Mouse (Mus musculus): ENCODE data around the gene Lhpp. TPM values are rescaled to one million over a fixed set of nuclear protein-coding genes. Genes with fewer than 3 reads are reported as not detected.
A peak's percentile ranks its signal among the peaks of the same experiment; 100 is the strongest.

Lhpp gene
- polyA plus RNA-seq, 1 experiment from 2014 or later, result 26.1 TPM

- no peak overlapping the region for H3K9ac ChIP-seq
- no peak for ATAC-seq (ENCODE audit: low FRiP score, low read depth)
- H3K36me3 ChIP-seq, result no peaks in the 10 kb centered on the region
- H3K27ac ChIP-seq, result no peak overlapping the region
- H3K4me2 ChIP-seq (replicated peaks), result no peak overlapping the region
- no peaks in the 10 kb centered on the region for H3K27me3 ChIP-seq (replicated peaks)
- no peak overlapping the region for H3K4me3 ChIP-seq
- 86% methylated on average over 2 of the region's 2 CpGs for WGBS
- 0 out of 2 replicates have a peak, but pooled peaks cover 6% of the 10 kb centered on the region for H3K4me1 ChIP-seq
- H3K9me3 ChIP-seq, result no peaks in the 10 kb centered on the region
Observed at GRCm38 (mm10) chr7:132675922-132676321, 65.5 kb downstream of the Lhpp start.

GRCm38 (mm10) chr7:132679117-132679516 lies 68.7 kb downstream of the Lhpp start:
- ATAC-seq (ENCODE audit: low FRiP score, low read depth), result no peak
- Histone ChIP-seq H3K4me1 (0 out of 2 replicates have a peak, but pooled peaks cover under 1% of the 10 kb centered on the region), H3K27ac (no peak overlapping the region), H3K4me2 (replicated peaks) (no peak overlapping the region), H3K9me3 (no peaks in the 10 kb centered on the region), H3K36me3 (no peaks in the 10 kb centered on the region), H3K4me3 (no peak overlapping the region), H3K27me3 (replicated peaks) (no peaks in the 10 kb centered on the region), H3K9ac (no peak overlapping the region)
- WGBS, result 75% methylated on average over 4 of the region's 4 CpGs

- H3K4me3 ChIP-seq, result no peak overlapping the region
- H3K4me2 ChIP-seq (replicated peaks), result no peak overlapping the region
- no peak overlapping the region for H3K9ac ChIP-seq
- no peaks in the 10 kb centered on the region for H3K9me3 ChIP-seq
- whole genome bisulfite sequencing, result 86% methylated on average over 6 of the region's 6 CpGs
- no peaks in the 10 kb centered on the region for H3K4me1 ChIP-seq
- no peak overlapping the region for H3K27ac ChIP-seq
- no peaks in the 10 kb centered on the region for H3K27me3 ChIP-seq (replicated peaks)
- no peaks in the 10 kb centered on the region for H3K36me3 ChIP-seq
- ATAC-seq (ENCODE audit: low FRiP score, low read depth), result no peak
Observed at GRCm38 (mm10) chr7:132679549-132679948, 69.1 kb downstream of the Lhpp start.

GRCm38 (mm10) chr7:132681296-132681695 lies 70.9 kb downstream of the Lhpp start:
- Histone ChIP-seq H3K27me3 (replicated peaks) (no peaks in the 10 kb centered on the region), H3K9me3 (no peaks in the 10 kb centered on the region), H3K4me2 (replicated peaks) (no peak overlapping the region), H3K4me3 (no peak overlapping the region), H3K4me1 (no peaks in the 10 kb centered on the region), H3K9ac (no peak overlapping the region), H3K27ac (no peak overlapping the region), H3K36me3 (no peaks in the 10 kb centered on the region)
- 93% methylated on average over 11 of the region's 11 CpGs for WGBS
- ATAC-seq (ENCODE audit: low FRiP score, low read depth), result no peak

- no peak for ATAC-seq (ENCODE audit: low FRiP score, low read depth)
- Histone ChIP-seq H3K4me1 (no peaks in the 10 kb centered on the region), H3K36me3 (no peaks in the 10 kb centered on the region), H3K27ac (no peak overlapping the region), H3K27me3 (replicated peaks) (no peaks in the 10 kb centered on the region), H3K4me3 (no peak overlapping the region), H3K4me2 (replicated peaks) (no peak overlapping the region), H3K9ac (0 out of 2 replicates have a peak overlapping the region, but pooled peaks have one; percentile 21), H3K9me3 (no peaks in the 10 kb centered on the region)
- 88% methylated on average over 1 of the region's 1 CpGs for WGBS
Observed at GRCm38 (mm10) chr7:132681831-132682230, 71.4 kb downstream of the Lhpp start.

GRCm38 (mm10) chr7:132682336-132682735 lies 71.9 kb downstream of the Lhpp start:
- no peaks in the 10 kb centered on the region for H3K36me3 ChIP-seq
- H3K4me1 ChIP-seq, result no peaks in the 10 kb centered on the region
- no peak for ATAC-seq (ENCODE audit: low FRiP score, low read depth)
- WGBS, result 92% methylated on average over 3 of the region's 3 CpGs
- no peaks in the 10 kb centered on the region for H3K9me3 ChIP-seq
- H3K4me3 ChIP-seq, result no peak overlapping the region
- H3K9ac ChIP-seq, result no peak overlapping the region
- H3K27me3 ChIP-seq (replicated peaks), result no peaks in the 10 kb centered on the region
- no peak overlapping the region for H3K27ac ChIP-seq
- H3K4me2 ChIP-seq (replicated peaks), result no peak overlapping the region

GRCm38 (mm10) chr7:132682901-132683300 lies 72.5 kb downstream of the Lhpp start:
- Histone ChIP-seq H3K9ac (no peak overlapping the region), H3K36me3 (no peaks in the 10 kb centered on the region), H3K4me1 (peaks cover 5% of the 10 kb centered on the region; the same call in 1 of the 2 replicates), H3K9me3 (no peaks in the 10 kb centered on the region), H3K4me2 (replicated peaks) (no peak overlapping the region), H3K27ac (no peak overlapping the region), H3K27me3 (replicated peaks) (no peaks in the 10 kb centered on the region), H3K4me3 (no peak overlapping the region)
- WGBS, result 83% methylated on average over 3 of the region's 3 CpGs
- ATAC-seq (ENCODE audit: low FRiP score, low read depth), result no peak

- Histone ChIP-seq H3K9me3 (no peaks in the 10 kb centered on the region), H3K4me2 (replicated peaks) (no peak overlapping the region), H3K4me3 (no peak overlapping the region), H3K9ac (no peak overlapping the region), H3K27ac (no peak overlapping the region), H3K36me3 (no peaks in the 10 kb centered on the region), H3K4me1 (peaks cover 14% of the 10 kb centered on the region), H3K27me3 (replicated peaks) (no peaks in the 10 kb centered on the region)
- 91% methylated on average over 4 of the region's 4 CpGs for WGBS
- no peak for ATAC-seq (ENCODE audit: low FRiP score, low read depth)
Observed at GRCm38 (mm10) chr7:132683923-132684322, 73.5 kb downstream of the Lhpp start.

GRCm38 (mm10) chr7:132686515-132686914 lies 76.1 kb downstream of the Lhpp start:
- H3K4me1 ChIP-seq, result peaks cover 14% of the 10 kb centered on the region
- no peaks in the 10 kb centered on the region for H3K36me3 ChIP-seq
- 91% methylated on average over 3 of the region's 3 CpGs for WGBS
- H3K4me3 ChIP-seq, result no peak overlapping the region
- H3K4me2 ChIP-seq (replicated peaks), result no peak overlapping the region
- H3K27ac ChIP-seq, result no peak overlapping the region
- H3K9me3 ChIP-seq, result no peaks in the 10 kb centered on the region
- no peak overlapping the region for H3K9ac ChIP-seq
- H3K27me3 ChIP-seq (replicated peaks), result no peaks in the 10 kb centered on the region
- ATAC-seq (ENCODE audit: low FRiP score, low read depth), result no peak

- H3K27ac ChIP-seq, result no peak overlapping the region
- no peak overlapping the region for H3K4me2 ChIP-seq (replicated peaks)
- H3K4me3 ChIP-seq, result no peak overlapping the region
- 36% methylated on average over 2 of the region's 2 CpGs for WGBS
- H3K36me3 ChIP-seq, result no peaks in the 10 kb centered on the region
- H3K9ac ChIP-seq, result no peak overlapping the region
- no peaks in the 10 kb centered on the region for H3K9me3 ChIP-seq
- peaks cover 14% of the 10 kb centered on the region for H3K4me1 ChIP-seq
- ATAC-seq (ENCODE audit: low FRiP score, low read depth), result no peak
- H3K27me3 ChIP-seq (replicated peaks), result no peaks in the 10 kb centered on the region
Observed at GRCm38 (mm10) chr7:132687897-132688296, 77.5 kb downstream of the Lhpp start.

- 57% methylated on average over 5 of the region's 5 CpGs for WGBS
- no peak overlapping the region for H3K27ac ChIP-seq
- H3K36me3 ChIP-seq, result no peaks in the 10 kb centered on the region
- no peak overlapping the region for H3K9ac ChIP-seq
- no peaks in the 10 kb centered on the region for H3K9me3 ChIP-seq
- H3K4me2 ChIP-seq (replicated peaks), result no peak overlapping the region
- ATAC-seq (ENCODE audit: low FRiP score, low read depth), result no peak
- H3K4me1 ChIP-seq, result peaks cover 14% of the 10 kb centered on the region
- H3K27me3 ChIP-seq (replicated peaks), result no peaks in the 10 kb centered on the region
- H3K4me3 ChIP-seq, result no peak overlapping the region
Observed at GRCm38 (mm10) chr7:132688721-132689120, 78.3 kb downstream of the Lhpp start.

GRCm38 (mm10) chr7:132689722-132690121 lies 79.3 kb downstream of the Lhpp start:
- H3K27me3 ChIP-seq (replicated peaks), result no peaks in the 10 kb centered on the region
- H3K36me3 ChIP-seq, result no peaks in the 10 kb centered on the region
- no peaks in the 10 kb centered on the region for H3K9me3 ChIP-seq
- H3K4me3 ChIP-seq, result no peak overlapping the region
- 81% methylated on average over 5 of the region's 5 CpGs for WGBS
- no peak for ATAC-seq (ENCODE audit: low FRiP score, low read depth)
- peaks cover 14% of the 10 kb centered on the region for H3K4me1 ChIP-seq
- no peak overlapping the region for H3K4me2 ChIP-seq (replicated peaks)
- H3K27ac ChIP-seq, result no peak overlapping the region
- no peak overlapping the region for H3K9ac ChIP-seq

- H3K4me1 ChIP-seq, result peaks cover 14% of the 10 kb centered on the region
- H3K9ac ChIP-seq, result no peak overlapping the region
- ATAC-seq (ENCODE audit: low FRiP score, low read depth), result no peak
- H3K27me3 ChIP-seq (replicated peaks), result no peaks in the 10 kb centered on the region
- 0 out of 2 replicates have a peak, but pooled peaks cover 3% of the 10 kb centered on the region for H3K36me3 ChIP-seq
- H3K4me3 ChIP-seq, result no peak overlapping the region
- H3K4me2 ChIP-seq (replicated peaks), result no peak overlapping the region
- H3K9me3 ChIP-seq, result no peaks in the 10 kb centered on the region
- WGBS, result 92% methylated on average over 14 of the region's 14 CpGs
- H3K27ac ChIP-seq, result no peak overlapping the region
Observed at GRCm38 (mm10) chr7:132690716-132691472, 80.5 kb downstream of the Lhpp start.
